Mouse (Mus musculus): Measurements from ENCODE around the gene Drd2. TPM values are rescaled to one million over a fixed set of nuclear protein-coding genes. Genes with fewer than 3 reads are reported as not detected.

Drd2 gene
- polyA plus RNA-seq, 1 experiment from 2014 or later, result not detected

DNA sequence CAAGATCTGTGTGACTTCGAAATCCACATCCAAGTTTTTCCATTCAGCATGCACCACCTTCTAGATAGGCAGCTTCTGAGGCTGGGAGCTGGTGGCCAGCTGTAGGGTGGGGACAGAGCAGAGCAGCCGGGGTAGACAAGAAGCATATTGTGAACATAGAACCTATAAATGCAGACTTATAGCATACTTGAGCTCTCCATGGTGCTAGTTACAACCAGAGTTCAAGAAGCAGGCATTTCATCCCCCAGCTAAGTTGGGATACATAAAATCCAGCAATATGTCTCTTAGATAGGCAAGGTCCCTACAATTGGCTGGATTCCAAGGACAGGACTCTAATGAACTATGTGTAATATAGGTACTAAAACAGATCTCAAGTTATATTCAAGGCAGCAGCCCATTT is 63.3 kb downstream of the Drd2 start:
- WGBS, result 55% methylated on average over 2 of the region's 2 CpGs
- no peaks in the 10 kb centered on the region for H3K9me3 ChIP-seq (ENCODE audit: control insufficient read depth, low read length)

DNA sequence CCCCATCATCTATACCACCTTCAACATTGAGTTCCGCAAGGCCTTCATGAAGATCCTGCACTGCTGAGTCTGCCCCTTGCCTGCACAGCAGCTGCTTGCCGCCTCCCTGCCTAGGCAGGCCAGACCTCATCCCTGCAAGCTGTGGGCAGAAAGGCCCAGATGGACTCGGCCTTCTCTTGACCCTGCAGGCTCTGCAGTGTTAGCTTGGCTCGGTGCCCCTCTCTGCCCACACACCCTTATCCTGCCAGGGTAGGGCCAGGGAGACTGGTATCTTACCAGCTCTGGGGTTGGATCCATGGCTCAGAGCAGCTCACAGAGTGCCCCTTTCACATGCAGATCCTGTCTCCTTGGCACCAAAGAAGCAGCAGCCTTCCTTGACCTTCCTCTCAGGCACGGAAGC is 66.6 kb downstream of the Drd2 start:
- no peaks in the 10 kb centered on the region for H3K36me3 ChIP-seq (ENCODE audit: control insufficient read depth, insufficient read depth, low read length)
- H3K4me2 ChIP-seq (ENCODE audit: low read length), result no peak overlapping the region
- no peak overlapping the region for H3K9ac ChIP-seq (ENCODE audit: low read length)
- H3K4me3 ChIP-seq (ENCODE audit: control insufficient read depth in 1 of 2, insufficient read depth in 1 of 2, low read depth in 1 of 2, low read length in 2 of 2), result no peak overlapping the region
- H3K9me3 ChIP-seq (ENCODE audit: control insufficient read depth, low read length), result no peaks in the 10 kb centered on the region
- H3K4me1 ChIP-seq (ENCODE audit: control insufficient read depth in 2 of 2, insufficient read depth in 2 of 2, low read length in 2 of 2), result no peaks in the 10 kb centered on the region
- no peak for ATAC-seq (ENCODE audit: insufficient number of reproducible peaks, insufficient read depth, low FRiP score, low read depth)
- H3K27ac ChIP-seq (replicated peaks in 1 of 2; ENCODE audit: control insufficient read depth in 1 of 2, insufficient read depth in 1 of 2, low read depth in 2 of 2, low read length in 2 of 2), result no peak overlapping the region
- no peaks in the 10 kb centered on the region for H3K27me3 ChIP-seq (ENCODE audit: control insufficient read depth, insufficient read depth, low read length)
- WGBS, result 86% methylated on average over 5 of the region's 5 CpGs

More for the DNA sequence above, 63.3 kb downstream of the Drd2 start:
- no peak overlapping the region for H3K27ac ChIP-seq (replicated peaks in 1 of 2; ENCODE audit: control insufficient read depth in 1 of 2, insufficient read depth in 1 of 2, low read depth in 2 of 2, low read length in 2 of 2)
- ATAC-seq (ENCODE audit: insufficient number of reproducible peaks, insufficient read depth, low FRiP score, low read depth), result no peak
- H3K4me1 ChIP-seq (ENCODE audit: control insufficient read depth in 2 of 2, insufficient read depth in 2 of 2, low read length in 2 of 2), result no peaks in the 10 kb centered on the region
- no peak overlapping the region for H3K9ac ChIP-seq (ENCODE audit: low read length)
- no peak overlapping the region for H3K4me3 ChIP-seq (ENCODE audit: control insufficient read depth in 1 of 2, insufficient read depth in 1 of 2, low read depth in 1 of 2, low read length in 2 of 2)
- H3K4me2 ChIP-seq (ENCODE audit: low read length), result no peak overlapping the region
- H3K36me3 ChIP-seq (ENCODE audit: control insufficient read depth, insufficient read depth, low read length), result no peaks in the 10 kb centered on the region
- H3K27me3 ChIP-seq (ENCODE audit: control insufficient read depth, insufficient read depth, low read length), result no peaks in the 10 kb centered on the region

GRCm38 (mm10) chr9:49410621-49411020 is 70.2 kb downstream of the Drd2 start:
- Histone ChIP-seq H3K4me3 (ENCODE audit: control insufficient read depth in 1 of 2, insufficient read depth in 1 of 2, low read depth in 1 of 2, low read length in 2 of 2) (no peak overlapping the region), H3K4me2 (ENCODE audit: low read length) (no peak overlapping the region), H3K27ac (replicated peaks in 1 of 2; ENCODE audit: control insufficient read depth in 1 of 2, insufficient read depth in 1 of 2, low read depth in 2 of 2, low read length in 2 of 2) (no peak overlapping the region), H3K27me3 (ENCODE audit: control insufficient read depth, insufficient read depth, low read length) (no peaks in the 10 kb centered on the region; the same call in 1 of the 2 replicates), H3K4me1 (ENCODE audit: control insufficient read depth in 2 of 2, insufficient read depth in 2 of 2, low read length in 2 of 2) (no peaks in the 10 kb centered on the region), H3K9me3 (ENCODE audit: control insufficient read depth, low read length) (no peaks in the 10 kb centered on the region), H3K9ac (ENCODE audit: low read length) (no peak overlapping the region), H3K36me3 (ENCODE audit: control insufficient read depth, insufficient read depth, low read length) (no peaks in the 10 kb centered on the region)
- WGBS, result 60% methylated on average over 5 of the region's 5 CpGs
- no peak for ATAC-seq (ENCODE audit: insufficient number of reproducible peaks, insufficient read depth, low FRiP score, low read depth)

GRCm38 (mm10) chr9:49423866-49424265 is 83.4 kb downstream of the Drd2 start:
- H3K36me3 ChIP-seq (ENCODE audit: control insufficient read depth, insufficient read depth, low read length), result no peaks in the 10 kb centered on the region
- WGBS, result 88% methylated on average over 5 of the region's 5 CpGs
- H3K4me2 ChIP-seq (ENCODE audit: low read length), result no peak overlapping the region
- H3K27me3 ChIP-seq (ENCODE audit: control insufficient read depth, insufficient read depth, low read length), result no peaks in the 10 kb centered on the region
- H3K4me3 ChIP-seq (ENCODE audit: control insufficient read depth in 1 of 2, insufficient read depth in 1 of 2, low read depth in 1 of 2, low read length in 2 of 2), result no peak overlapping the region
- H3K4me1 ChIP-seq (ENCODE audit: control insufficient read depth in 2 of 2, insufficient read depth in 2 of 2, low read length in 2 of 2), result no peaks in the 10 kb centered on the region
- H3K9me3 ChIP-seq (ENCODE audit: control insufficient read depth, low read length), result no peaks in the 10 kb centered on the region
- no peak overlapping the region for H3K9ac ChIP-seq (ENCODE audit: low read length)
- ATAC-seq (ENCODE audit: insufficient number of reproducible peaks, insufficient read depth, low FRiP score, low read depth), result no peak
- no peak overlapping the region for H3K27ac ChIP-seq (replicated peaks in 1 of 2; ENCODE audit: control insufficient read depth in 1 of 2, insufficient read depth in 1 of 2, low read depth in 2 of 2, low read length in 2 of 2)

- Histone ChIP-seq H3K4me1 (ENCODE audit: control insufficient read depth in 2 of 2, insufficient read depth in 2 of 2, low read length in 2 of 2) (no peaks in the 10 kb centered on the region), H3K4me2 (ENCODE audit: low read length) (no peak overlapping the region), H3K4me3 (ENCODE audit: control insufficient read depth in 1 of 2, insufficient read depth in 1 of 2, low read depth in 1 of 2, low read length in 2 of 2) (no peak overlapping the region), H3K27me3 (ENCODE audit: control insufficient read depth, insufficient read depth, low read length) (no peaks in the 10 kb centered on the region), H3K9ac (ENCODE audit: low read length) (no peak overlapping the region), H3K36me3 (ENCODE audit: control insufficient read depth, insufficient read depth, low read length) (no peaks in the 10 kb centered on the region), H3K27ac (replicated peaks in 1 of 2; ENCODE audit: control insufficient read depth in 1 of 2, insufficient read depth in 1 of 2, low read depth in 2 of 2, low read length in 2 of 2) (no peak overlapping the region), H3K9me3 (ENCODE audit: control insufficient read depth, low read length) (no peaks in the 10 kb centered on the region)
- 67% methylated on average over 1 of the region's 1 CpGs for WGBS
- ATAC-seq (ENCODE audit: insufficient number of reproducible peaks, insufficient read depth, low FRiP score, low read depth), result no peak
These were observed 85.2 kb downstream of the Drd2 start for GRCm38 (mm10) chr9:49425585-49425984.

- Histone ChIP-seq H3K4me1 (ENCODE audit: control insufficient read depth in 2 of 2, insufficient read depth in 2 of 2, low read length in 2 of 2) (no peaks in the 10 kb centered on the region), H3K4me2 (ENCODE audit: low read length) (no peak within 1 kb of the TSS), H3K9me3 (ENCODE audit: control insufficient read depth, low read length) (no peaks in the 10 kb centered on the region), H3K36me3 (ENCODE audit: control insufficient read depth, insufficient read depth, low read length) (no peaks in the 10 kb centered on the region), H3K27ac (replicated peaks in 1 of 2; ENCODE audit: control insufficient read depth in 1 of 2, insufficient read depth in 1 of 2, low read depth in 2 of 2, low read length in 2 of 2) (no peak within 1 kb of the TSS), H3K9ac (ENCODE audit: low read length) (no peak within 1 kb of the TSS), H3K4me3 (ENCODE audit: control insufficient read depth in 1 of 2, insufficient read depth in 1 of 2, low read depth in 1 of 2, low read length in 2 of 2) (no peak within 1 kb of the TSS), H3K27me3 (ENCODE audit: control insufficient read depth, insufficient read depth, low read length) (no peaks in the 10 kb centered on the region)
- ATAC-seq (ENCODE audit: insufficient number of reproducible peaks, insufficient read depth, low FRiP score, low read depth), result no peak
- 74% methylated on average over 7 of the region's 7 CpGs for WGBS
These were observed 86.5 kb downstream of the Drd2 start, which contains the start of gene Ankk1 for GRCm38 (mm10) chr9:49426921-49427320. Gene Ankk1, minus strand, starts transcription at chr9:49427021.

- 63% methylated on average over 5 of the region's 5 CpGs for WGBS
- no peak for ATAC-seq (ENCODE audit: insufficient number of reproducible peaks, insufficient read depth, low FRiP score, low read depth)
- H3K4me1 ChIP-seq (ENCODE audit: control insufficient read depth in 2 of 2, insufficient read depth in 2 of 2, low read length in 2 of 2), result no peaks in the 10 kb centered on the region
- H3K4me2 ChIP-seq (ENCODE audit: low read length), result no peak overlapping the region
- H3K27me3 ChIP-seq (ENCODE audit: control insufficient read depth, insufficient read depth, low read length), result no peaks in the 10 kb centered on the region
- no peaks in the 10 kb centered on the region for H3K9me3 ChIP-seq (ENCODE audit: control insufficient read depth, low read length)
- no peaks in the 10 kb centered on the region for H3K36me3 ChIP-seq (ENCODE audit: control insufficient read depth, insufficient read depth, low read length)
- no peak overlapping the region for H3K4me3 ChIP-seq (ENCODE audit: control insufficient read depth in 1 of 2, insufficient read depth in 1 of 2, low read depth in 1 of 2, low read length in 2 of 2)
- no peak overlapping the region for H3K9ac ChIP-seq (ENCODE audit: low read length)
- H3K27ac ChIP-seq (replicated peaks in 1 of 2; ENCODE audit: control insufficient read depth in 1 of 2, insufficient read depth in 1 of 2, low read depth in 2 of 2, low read length in 2 of 2), result no peak overlapping the region
These were observed 87.1 kb downstream of the Drd2 start for GRCm38 (mm10) chr9:49427478-49427877.

- H3K27ac ChIP-seq (replicated peaks in 1 of 2; ENCODE audit: control insufficient read depth in 1 of 2, insufficient read depth in 1 of 2, low read depth in 2 of 2, low read length in 2 of 2), result no peak overlapping the region
- H3K4me3 ChIP-seq (ENCODE audit: control insufficient read depth in 1 of 2, insufficient read depth in 1 of 2, low read depth in 1 of 2, low read length in 2 of 2), result no peak overlapping the region
- no peak overlapping the region for H3K9ac ChIP-seq (ENCODE audit: low read length)
- no peaks in the 10 kb centered on the region for H3K27me3 ChIP-seq (ENCODE audit: control insufficient read depth, insufficient read depth, low read length)
- no peaks in the 10 kb centered on the region for H3K9me3 ChIP-seq (ENCODE audit: control insufficient read depth, low read length)
- H3K4me2 ChIP-seq (ENCODE audit: low read length), result no peak overlapping the region
- H3K36me3 ChIP-seq (ENCODE audit: control insufficient read depth, insufficient read depth, low read length), result no peaks in the 10 kb centered on the region
- WGBS, result 69% methylated on average over 3 of the region's 3 CpGs
- ATAC-seq (ENCODE audit: insufficient number of reproducible peaks, insufficient read depth, low FRiP score, low read depth), result no peak
- H3K4me1 ChIP-seq (ENCODE audit: control insufficient read depth in 2 of 2, insufficient read depth in 2 of 2, low read length in 2 of 2), result no peaks in the 10 kb centered on the region; a peak in 1 of 4 replicates
These were observed 102.2 kb downstream of the Drd2 start for GRCm38 (mm10) chr9:49442621-49443020.
